Mouse (Mus musculus): Measurements from ENCODE around the gene Chmp6. TPM values are rescaled to one million over a fixed set of nuclear protein-coding genes. Genes with fewer than 3 reads are reported as not detected.

Chmp6 gene
- total and polyA plus RNA-seq, 3 experiments: 58.3 to 76.7 TPM; not detected in 1

GRCm38 (mm10) chr11:119907006-119907650 lies 6.1 kb upstream of the Chmp6 start:
- Histone ChIP-seq H3K36me3 (ENCODE audit: control insufficient read depth in 1 of 2, insufficient read depth in 2 of 2, low read length in 2 of 2) (no peaks in the 10 kb centered on the region), H3K27me3 (ENCODE audit: control insufficient read depth in 1 of 2, insufficient read depth in 2 of 2, low read length in 2 of 2) (no peaks in the 10 kb centered on the region), H3K79me2 (ENCODE audit: control insufficient read depth, insufficient read depth, low read length, poor library complexity) (no peaks in the 10 kb centered on the region; the same call in 1 of the 2 replicates), H3K9ac (ENCODE audit: control insufficient read depth, low read depth, low read length, poor library complexity, severe bottlenecking) (no peak overlapping the region), H3K9me3 (replicated peaks; ENCODE audit: insufficient read depth, low read length) (no peaks in the 10 kb centered on the region), H3K4me3 (ENCODE audit: control insufficient read depth in 1 of 2, insufficient read depth in 1 of 2, low read depth in 2 of 2, low read length in 2 of 2) (no peak overlapping the region), H3K27ac (ENCODE audit: control insufficient read depth, low read depth, low read length) (no peak overlapping the region), H3K4me1 (ENCODE audit: control insufficient read depth in 1 of 2, insufficient read depth in 2 of 2, low read length in 2 of 2) (peaks cover 0 to 11% of the 10 kb centered on the region in 2 experiments; a peak in 2 of 4 replicates)
- TF ChIP-seq ZC3H11A (IDR thresholded peaks at IDR 0.05; ENCODE audit: low read depth, low read length): no peak
- no peak for TF ChIP-seq MEF2A (IDR thresholded peaks at IDR 0.05; ENCODE audit: extremely low read depth, insufficient replicate concordance, low read depth, low read length, poor library complexity, severe bottlenecking)
- no peak for TF ChIP-seq MAX (IDR thresholded peaks at IDR 0.05; ENCODE audit: low read length)
- no peak for TF ChIP-seq ETS1 (IDR thresholded peaks at IDR 0.05; ENCODE audit: low read depth, low read length)
- no peak for TF ChIP-seq SMC3 (IDR thresholded peaks at IDR 0.05; ENCODE audit: low read depth, low read length)
- TF ChIP-seq E2F4 (IDR thresholded peaks at IDR 0.05; ENCODE audit: borderline replicate concordance, low read depth, low read length): no peak
- no peak for TF ChIP-seq RCOR1 (IDR thresholded peaks at IDR 0.05; ENCODE audit: low read depth, low read length)
- TF ChIP-seq GABPA (IDR thresholded peaks at IDR 0.05; ENCODE audit: low read depth, low read length): no peak
- TF ChIP-seq CHD2 (IDR thresholded peaks at IDR 0.05; ENCODE audit: low read length): no peak
- DNase-seq (ENCODE audit: low read depth, low spot score): no peak

- Histone ChIP-seq H3K79me2 (ENCODE audit: control insufficient read depth, insufficient read depth, low read length, poor library complexity) (no peaks in the 10 kb centered on the region; the same call in 1 of the 2 replicates), H3K27ac (ENCODE audit: control insufficient read depth, low read depth, low read length) (no peak overlapping the region), H3K4me1 (ENCODE audit: control insufficient read depth in 1 of 2, insufficient read depth in 2 of 2, low read length in 2 of 2) (peaks cover 0 to 12% of the 10 kb centered on the region in 2 experiments; a peak in 2 of 4 replicates), H3K36me3 (ENCODE audit: control insufficient read depth in 1 of 2, insufficient read depth in 2 of 2, low read length in 2 of 2) (no peaks in the 10 kb centered on the region), H3K9ac (ENCODE audit: control insufficient read depth, low read depth, low read length, poor library complexity, severe bottlenecking) (no peak overlapping the region), H3K4me3 (ENCODE audit: control insufficient read depth in 1 of 2, insufficient read depth in 1 of 2, low read depth in 2 of 2, low read length in 2 of 2) (no peak overlapping the region), H3K9me3 (replicated peaks; ENCODE audit: insufficient read depth, low read length) (no peaks in the 10 kb centered on the region), H3K27me3 (ENCODE audit: control insufficient read depth in 1 of 2, insufficient read depth in 2 of 2, low read length in 2 of 2) (no peaks in the 10 kb centered on the region)
- no peak for DNase-seq (ENCODE audit: low read depth, low spot score)
- TF ChIP-seq CHD1 (IDR thresholded peaks at IDR 0.05; ENCODE audit: low read depth, low read length): no peak
- TF ChIP-seq GABPA (IDR thresholded peaks at IDR 0.05; ENCODE audit: low read depth, low read length): no peak
- no peak for TF ChIP-seq TBP (IDR thresholded peaks at IDR 0.05; ENCODE audit: low read depth, low read length)
- no peak for TF ChIP-seq BHLHE40 (IDR thresholded peaks at IDR 0.05; ENCODE audit: borderline replicate concordance, low read depth, low read length)
- no peak for TF ChIP-seq USF1 (IDR thresholded peaks at IDR 0.05; ENCODE audit: low read depth, low read length)
- TF ChIP-seq ETS1 (IDR thresholded peaks at IDR 0.05; ENCODE audit: low read depth, low read length): no peak
- no peak for TF ChIP-seq RAD21 (IDR thresholded peaks at IDR 0.05; ENCODE audit: low read depth, low read length)
- TF ChIP-seq JUND (IDR thresholded peaks at IDR 0.05; ENCODE audit: low read depth, low read length): no peak
- no peak for TF ChIP-seq ZC3H11A (IDR thresholded peaks at IDR 0.05; ENCODE audit: low read depth, low read length)
- TF ChIP-seq MAZ (IDR thresholded peaks at IDR 0.05; ENCODE audit: low read depth, low read length): no peak
- no peak for TF ChIP-seq MEF2A (IDR thresholded peaks at IDR 0.05; ENCODE audit: extremely low read depth, insufficient replicate concordance, low read depth, low read length, poor library complexity, severe bottlenecking)
These were observed 5.5 kb upstream of the Chmp6 start for GRCm38 (mm10) chr11:119907711-119908110.
